Mouse (Mus musculus) stomach, embryonic 14.5 days (tissue): ENCODE results near the gene Brd4. TPM values are rescaled to one million over a fixed set of nuclear protein-coding genes. Genes with fewer than 3 reads are reported as not detected.

Experiments used
- ATAC-seq: fragments of 200-750 bp; cut with Nextera tagmentation; 2 replicates; pipeline ENCODE4 v1.8.0; 2017; ENCODE audit warnings: low read depth, moderate TSS enrichment; ENCODE audit not compliant: insufficient number of reproducible peaks, insufficient read depth, low FRiP score
- H3K27ac ChIP-seq: fragments of 300-500 bp; sonication (generic); 2 replicates; pipeline ENCODE4 v1.5.1; 2014; ENCODE audit warnings: mild to moderate bottlenecking, low read length, moderate library complexity, mixed read lengths
- H3K27me3 ChIP-seq: fragments of 300-500 bp; sonication (generic); 2 replicates; pipeline ENCODE4 v1.6.1; 2014; ENCODE audit warnings: low read length, control low read depth, mixed read lengths; ENCODE audit not compliant: control insufficient read depth, insufficient read depth
- H3K36me3 ChIP-seq: fragments of 300-500 bp; sonication (generic); 2 replicates; pipeline ENCODE4 v1.6.1; 2014; ENCODE audit warnings: mild to moderate bottlenecking, control low read depth, low read length, moderate library complexity, mixed read lengths; ENCODE audit not compliant: control insufficient read depth, insufficient read depth
- H3K4me1 ChIP-seq: fragments of 300-500 bp; sonication (generic); 2 replicates; pipeline ENCODE4 v1.6.1; 2014; ENCODE audit warnings: low read length, control low read depth, mixed read lengths; ENCODE audit not compliant: control insufficient read depth, insufficient read depth
- H3K4me2 ChIP-seq: fragments of 300-500 bp; sonication (generic); replicated peaks from 2 replicates; pipeline ENCODE4 v1.6.1; 2014; ENCODE audit warnings: low read depth, low read length, control low read depth
- H3K4me3 ChIP-seq: fragments of 300-500 bp; sonication (generic); 2 replicates; pipeline ENCODE4 v1.5.1; 2014; ENCODE audit warnings: low read depth, low read length, control low read depth
- H3K9ac ChIP-seq: fragments of 300-500 bp; sonication (generic); replicated peaks from 2 replicates; pipeline ENCODE4 v1.6.1; 2014; ENCODE audit warnings: low read depth, mild to moderate bottlenecking, control low read depth, low read length, moderate library complexity, mixed read lengths
- H3K9me3 ChIP-seq: fragments of 300-500 bp; sonication (generic); 2 replicates; pipeline ENCODE4 v1.6.1; 2016; ENCODE audit warnings: low read depth, low read length, control low read depth; ENCODE audit not compliant: control insufficient read depth
- WGBS: fragments of 180-500 bp; shearing (Covaris S2); extraction: QIAGEN DNeasy Blood & Tissue Kit; methylation state at CpG from one replicate; pipeline ENCODE4 v1.1.7; 2014; 5-methylcytosine and 5-hydroxymethylcytosine counted together
- polyA plus RNA-seq: library from polyadenylated mRNA; unstranded; fragments of >200 nt; fragmentation: Nextera tagmentation; extraction: Ambion mirVana; gene quantifications from 2 replicates; pipeline ENCODE4 v1.2.1, GENCODE M21; 2014

Gene Brd4
- polyA plus RNA-seq, 1 experiment from 2014 or later: 103 TPM

DNA sequence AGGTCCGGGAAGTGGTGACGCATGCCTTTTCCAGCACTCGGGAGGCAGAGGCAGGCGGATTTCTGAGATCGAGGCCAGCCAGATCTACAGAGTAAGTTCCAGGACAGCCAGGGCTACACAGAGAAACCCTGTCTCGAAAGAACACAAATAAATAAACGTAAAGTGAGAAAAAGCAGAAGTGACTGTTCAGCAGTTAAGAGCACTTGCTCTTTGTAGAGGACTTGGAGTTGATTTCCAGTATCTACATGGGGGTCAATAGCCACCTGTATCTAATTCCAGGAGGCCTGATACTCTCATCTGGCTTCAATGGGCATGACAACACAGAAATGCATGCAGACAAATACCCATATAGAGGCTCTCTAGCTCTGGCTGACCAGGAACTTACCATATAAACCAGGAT, 15.4 kb downstream of the Brd4 start:
- H3K4me1 ChIP-seq: no peaks in the 10 kb centered on the region
- H3K27me3 ChIP-seq: no peaks in the 10 kb centered on the region
- WGBS: 90% methylated on average over 7 of the region's 7 CpGs
- no peaks in the 10 kb centered on the region for H3K36me3 ChIP-seq
- no peak for ATAC-seq
- H3K9ac ChIP-seq: no peak overlapping the region
- no peaks in the 10 kb centered on the region for H3K9me3 ChIP-seq
- no peak overlapping the region for H3K27ac ChIP-seq
- H3K4me3 ChIP-seq: no peak overlapping the region
- no peak overlapping the region for H3K4me2 ChIP-seq

DNA sequence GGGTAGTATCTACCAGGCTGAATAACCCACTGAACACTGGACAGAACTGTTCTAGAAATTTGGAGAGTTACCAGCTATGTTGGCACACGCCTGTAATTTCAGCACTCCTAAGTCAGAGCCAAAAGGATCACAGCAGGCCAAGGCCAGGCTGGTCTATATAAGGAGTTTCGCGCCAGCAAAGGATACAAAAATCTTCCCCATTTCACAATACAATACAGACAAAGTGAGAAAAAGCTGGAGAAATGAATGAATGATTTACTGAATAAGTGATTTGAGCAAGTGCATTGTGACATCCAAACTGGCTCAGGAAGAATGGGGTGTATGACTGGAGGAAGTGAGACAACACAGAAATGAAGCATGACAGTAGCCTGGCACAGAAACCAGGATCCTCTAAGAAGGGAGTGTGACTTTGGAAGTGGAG, 16.0 kb downstream of the Brd4 start:
- 86% methylated on average over 3 of the region's 3 CpGs for WGBS
- H3K4me1 ChIP-seq: no peaks in the 10 kb centered on the region

DNA sequence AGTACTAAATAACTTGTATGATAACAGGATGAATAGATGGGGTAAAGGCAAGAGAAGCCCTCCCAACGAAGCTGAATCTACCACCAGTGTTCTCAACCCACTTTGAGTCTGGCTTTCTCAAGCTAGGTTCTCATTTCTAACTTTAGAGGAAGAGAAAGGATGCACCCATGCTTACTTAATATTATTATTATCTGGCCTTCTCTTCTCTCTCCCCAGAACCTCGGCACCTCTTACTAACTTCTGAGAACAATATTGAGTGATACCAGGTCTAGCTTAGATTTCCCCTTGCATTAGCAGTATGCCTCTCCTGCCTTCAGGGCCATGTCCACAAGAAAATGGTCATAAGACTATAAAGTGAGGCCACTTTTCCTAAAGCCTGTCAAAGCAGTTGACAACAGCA, 16.4 kb downstream of the Brd4 start:
- H3K4me1 ChIP-seq: no peaks in the 10 kb centered on the region
- H3K9me3 ChIP-seq: no peaks in the 10 kb centered on the region
- H3K27me3 ChIP-seq: no peaks in the 10 kb centered on the region
- no peak overlapping the region for H3K9ac ChIP-seq
- H3K4me3 ChIP-seq: no peak overlapping the region
- no peak overlapping the region for H3K4me2 ChIP-seq
- WGBS: 85% methylated on average over 2 of the region's 2 CpGs
- no peaks in the 10 kb centered on the region for H3K36me3 ChIP-seq
- no peak overlapping the region for H3K27ac ChIP-seq
- ATAC-seq: no peak

More for the DNA sequence above, 16.0 kb downstream of the Brd4 start:
- H3K9ac ChIP-seq: no peak overlapping the region
- no peak overlapping the region for H3K4me3 ChIP-seq
- H3K9me3 ChIP-seq: no peaks in the 10 kb centered on the region
- ATAC-seq: no peak
- H3K36me3 ChIP-seq: no peaks in the 10 kb centered on the region
- no peak overlapping the region for H3K27ac ChIP-seq
- no peaks in the 10 kb centered on the region for H3K27me3 ChIP-seq
- H3K4me2 ChIP-seq: no peak overlapping the region

DNA sequence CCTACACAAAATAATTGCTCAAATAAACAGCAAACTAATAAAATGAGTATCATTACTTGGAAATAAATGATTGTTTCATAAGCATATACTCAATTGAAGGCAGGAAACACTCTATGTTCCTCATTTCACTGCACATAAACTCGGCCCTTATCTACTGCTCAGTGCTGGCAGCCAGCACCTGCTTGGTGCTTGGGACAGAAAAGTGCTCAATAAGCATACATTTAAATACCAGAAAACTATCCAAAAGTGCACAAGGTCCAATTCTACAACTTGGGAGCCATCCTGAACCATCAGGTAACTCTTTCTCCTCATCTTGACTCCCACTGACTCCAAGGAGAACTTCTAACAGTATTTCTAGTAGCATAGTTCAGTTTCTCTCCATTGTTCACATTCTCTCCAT, 16.9 kb downstream of the Brd4 start:
- no peak for ATAC-seq
- Histone ChIP-seq H3K27ac (no peak overlapping the region), H3K4me1 (no peaks in the 10 kb centered on the region), H3K9ac (no peak overlapping the region), H3K27me3 (no peaks in the 10 kb centered on the region), H3K36me3 (no peaks in the 10 kb centered on the region), H3K9me3 (no peaks in the 10 kb centered on the region), H3K4me2 (no peak overlapping the region), H3K4me3 (no peak overlapping the region)
- 83% methylated on average over 1 of the region's 1 CpGs for WGBS

GRCm38 (mm10) chr17:32263672-32264071, 20.9 kb downstream of the Brd4 start:
- Histone ChIP-seq H3K9ac (no peak overlapping the region), H3K27me3 (no peaks in the 10 kb centered on the region), H3K4me3 (no peak overlapping the region), H3K4me2 (no peak overlapping the region), H3K9me3 (no peaks in the 10 kb centered on the region), H3K36me3 (no peaks in the 10 kb centered on the region), H3K27ac (no peak overlapping the region), H3K4me1 (no peaks in the 10 kb centered on the region)
- no peak for ATAC-seq
- 88% methylated on average over 2 of the region's 2 CpGs for WGBS

DNA sequence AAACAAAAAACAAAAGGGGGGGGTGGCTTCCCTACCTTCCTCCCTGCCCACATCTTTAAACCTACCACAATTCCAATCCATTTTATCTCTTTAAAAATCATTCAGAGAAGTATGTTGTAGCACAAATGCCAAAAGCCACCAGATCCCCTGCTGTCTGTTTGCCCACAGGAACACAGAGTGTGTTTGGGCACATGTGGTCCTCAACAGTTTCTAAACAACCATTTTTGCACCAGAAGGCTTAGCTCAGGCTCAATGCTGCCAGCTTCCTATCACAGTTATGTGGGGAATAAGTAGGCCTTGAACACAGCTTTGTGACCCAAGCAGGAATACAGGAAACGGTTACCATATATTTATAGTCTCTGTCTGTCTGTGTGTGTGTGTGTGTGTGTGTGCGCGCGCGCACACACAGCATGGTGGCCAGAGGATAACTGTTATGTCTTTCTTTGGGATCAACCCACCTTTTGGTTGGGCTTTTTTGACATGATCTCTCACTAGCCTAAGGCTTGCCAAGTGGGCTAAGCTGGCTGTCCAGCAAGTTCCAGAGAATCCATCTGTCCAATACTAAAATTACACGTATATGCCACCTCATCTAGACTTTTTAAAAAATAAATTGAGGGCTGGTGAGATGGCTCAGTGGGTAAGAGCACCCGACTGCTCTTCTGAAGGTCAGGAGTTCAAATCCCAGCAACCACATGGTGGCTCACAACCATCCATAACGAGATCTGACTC, 21.5 kb downstream of the Brd4 start:
- no peak overlapping the region for H3K4me2 ChIP-seq
- H3K36me3 ChIP-seq: no peaks in the 10 kb centered on the region
- no peak for ATAC-seq
- H3K9me3 ChIP-seq: no peaks in the 10 kb centered on the region
- WGBS: 93% methylated on average over 7 of the region's 8 CpGs
- no peak overlapping the region for H3K27ac ChIP-seq
- H3K4me3 ChIP-seq: no peak overlapping the region
- no peak overlapping the region for H3K9ac ChIP-seq
- no peaks in the 10 kb centered on the region for H3K27me3 ChIP-seq
- no peaks in the 10 kb centered on the region for H3K4me1 ChIP-seq

GRCm38 (mm10) chr17:32258869-32259268, 25.7 kb downstream of the Brd4 start:
- H3K9ac ChIP-seq: no peak overlapping the region
- no peaks in the 10 kb centered on the region for H3K9me3 ChIP-seq
- no peak overlapping the region for H3K27ac ChIP-seq
- H3K4me2 ChIP-seq: no peak overlapping the region
- no peaks in the 10 kb centered on the region for H3K27me3 ChIP-seq
- no peak for ATAC-seq
- no peaks in the 10 kb centered on the region for H3K4me1 ChIP-seq
- WGBS: 87% methylated on average over 2 of the region's 2 CpGs
- no peaks in the 10 kb centered on the region for H3K36me3 ChIP-seq
- H3K4me3 ChIP-seq: no peak overlapping the region

DNA sequence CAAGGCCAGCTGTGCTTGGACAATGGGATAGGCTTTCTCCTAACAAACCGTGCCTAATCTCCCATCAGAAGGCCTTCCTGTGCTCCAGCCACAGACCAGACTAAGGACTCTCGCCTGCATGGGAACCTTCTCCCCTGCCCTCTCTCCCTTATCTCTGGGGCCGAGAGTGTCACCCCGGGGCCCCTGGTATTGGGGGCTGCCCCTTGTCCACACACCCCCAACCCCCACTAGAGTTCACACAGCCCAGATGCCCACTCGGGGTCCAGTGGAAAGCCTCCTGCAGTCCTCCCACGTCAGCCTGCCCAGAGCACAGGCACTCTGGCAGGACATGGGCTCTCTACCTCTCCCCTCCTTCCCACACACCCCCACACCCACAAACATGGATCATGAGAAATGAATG, 26.6 kb downstream of the Brd4 start:
- WGBS: 63% methylated on average over 6 of the region's 6 CpGs
- Histone ChIP-seq H3K27me3 (no peaks in the 10 kb centered on the region), H3K9ac (no peak overlapping the region), H3K27ac (no peak overlapping the region), H3K4me1 (no peaks in the 10 kb centered on the region), H3K4me3 (no peak overlapping the region), H3K9me3 (no peaks in the 10 kb centered on the region), H3K36me3 (no peaks in the 10 kb centered on the region), H3K4me2 (no peak overlapping the region)
- no peak for ATAC-seq

DNA sequence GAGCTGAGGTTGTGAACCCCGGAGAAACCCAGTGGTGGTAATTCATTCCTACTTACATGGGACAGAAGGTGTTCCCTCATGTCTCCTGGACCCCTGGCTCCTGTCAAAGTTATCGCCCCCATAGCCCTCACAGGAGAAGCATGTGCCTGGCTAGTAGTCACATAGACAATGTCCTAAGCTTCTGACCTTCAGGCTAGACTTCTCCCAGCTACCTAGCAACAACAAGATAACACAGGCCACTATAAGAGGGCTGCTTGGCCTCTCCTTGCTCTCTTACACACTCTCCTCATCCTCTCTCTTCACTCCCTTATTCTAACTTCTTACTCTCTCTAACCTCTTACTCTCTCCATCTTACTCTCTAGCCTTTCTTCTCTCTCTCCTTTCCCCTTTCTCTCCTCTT, 27.1 kb downstream of the Brd4 start:
- H3K9me3 ChIP-seq: no peaks in the 10 kb centered on the region
- no peaks in the 10 kb centered on the region for H3K27me3 ChIP-seq
- no peaks in the 10 kb centered on the region for H3K36me3 ChIP-seq
- WGBS: 90% methylated on average over 2 of the region's 2 CpGs
- no peak overlapping the region for H3K4me2 ChIP-seq
- H3K4me1 ChIP-seq: no peaks in the 10 kb centered on the region
- H3K27ac ChIP-seq: no peak overlapping the region
- H3K4me3 ChIP-seq: no peak overlapping the region
- ATAC-seq: no peak
- no peak overlapping the region for H3K9ac ChIP-seq
